Mouse (Mus musculus) testis, adult 2 months (tissue): ENCODE data around the gene Mafg.

ENCODE experiments used
- CTCF ChIP-seq: fragments of 200-500 bp; IDR thresholded peaks from 2 replicates; pipeline ENCODE4 v1.5.1; 2012; ENCODE audit warnings: low read depth, mild to moderate bottlenecking, inconsistent platforms, low read length, moderate library complexity; ENCODE audit not compliant: control insufficient read depth, insufficient read depth, insufficient replicate concordance
- POLR2A ChIP-seq: fragments of 200-500 bp; IDR thresholded peaks from 2 replicates; pipeline ENCODE4 v1.6.1; 2012; ENCODE audit warnings: low read depth, mild to moderate bottlenecking, inconsistent platforms, low read length, moderate library complexity; ENCODE audit not compliant: control insufficient read depth

DNA sequence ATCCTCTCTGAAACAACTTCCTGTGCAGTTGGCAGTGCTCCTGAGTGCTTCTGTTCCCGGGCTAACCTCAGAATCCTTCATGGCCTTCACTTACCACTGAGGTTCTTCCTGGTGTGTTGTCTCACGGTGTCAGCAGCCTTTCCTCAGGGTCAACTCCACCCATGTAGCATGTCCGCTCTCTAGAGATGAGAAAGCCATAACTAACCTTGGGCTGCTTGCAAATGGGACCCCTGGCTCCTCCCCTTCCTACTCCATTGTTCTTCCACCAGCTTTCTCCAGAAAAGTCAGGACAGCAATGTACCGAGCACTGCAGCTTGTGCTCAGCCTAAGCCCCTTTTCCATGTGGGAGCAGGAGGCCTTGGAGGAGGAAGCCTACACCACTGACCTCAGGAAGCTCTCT lies 26.6 kb downstream of the Mafg start:
- TF ChIP-seq CTCF: no peak
- TF ChIP-seq POLR2A: no peak
